Mouse (Mus musculus): ENCODE data around the gene Lat2. TPM values are rescaled to one million over a fixed set of nuclear protein-coding genes. Genes with fewer than 3 reads are reported as not detected.

Lat2 gene
- polyA plus RNA-seq, 1 experiment from 2014 or later = 3.6 TPM

GRCm38 (mm10) chr5:134552110-134552972 is 62.5 kb downstream of the Lat2 start, which contains the start of gene Clip2:
Gene Clip2 (minus strand): TSS chr5:134552434.
- WGBS = under 1% methylated on average over 49 of the region's 61 CpGs
- Histone ChIP-seq H3K4me2 (ENCODE audit: low read depth, low read length) (peak within 1 kb of the TSS; percentile 72), H3K9ac (replicated peaks; ENCODE audit: low read depth, low read length) (peak within 1 kb of the TSS; percentile 97), H3K27me3 (ENCODE audit: control insufficient read depth, insufficient read depth, low read length) (no peaks in the 10 kb centered on the region), H3K4me3 (ENCODE audit: low read depth, low read length) (peak within 1 kb of the TSS; percentile 89), H3K4me1 (ENCODE audit: control insufficient read depth, insufficient read depth, low read length) (peaks cover 33% of the 10 kb centered on the region), H3K36me3 (ENCODE audit: control insufficient read depth, insufficient read depth, low read length) (no peaks in the 10 kb centered on the region), H3K9me3 (ENCODE audit: control insufficient read depth, low read length) (no peaks in the 10 kb centered on the region), H3K27ac (ENCODE audit: low read depth, low read length) (peak within 1 kb of the TSS; percentile 99)
- peak; percentile 94 for ATAC-seq (ENCODE audit: low read depth)

- peak overlapping the region; percentile 89 for H3K4me3 ChIP-seq (ENCODE audit: low read depth, low read length)
- 1% methylated on average over 50 of the region's 52 CpGs for WGBS
- no peaks in the 10 kb centered on the region for H3K27me3 ChIP-seq (ENCODE audit: control insufficient read depth, insufficient read depth, low read length)
- peak; percentile 29 for ATAC-seq (ENCODE audit: low read depth)
- H3K9ac ChIP-seq (replicated peaks; ENCODE audit: low read depth, low read length) = peak overlapping the region; percentile 97
- H3K4me1 ChIP-seq (ENCODE audit: control insufficient read depth, insufficient read depth, low read length) = peaks cover 33% of the 10 kb centered on the region
- no peaks in the 10 kb centered on the region for H3K9me3 ChIP-seq (ENCODE audit: control insufficient read depth, low read length)
- no peaks in the 10 kb centered on the region for H3K36me3 ChIP-seq (ENCODE audit: control insufficient read depth, insufficient read depth, low read length)
- H3K4me2 ChIP-seq (ENCODE audit: low read depth, low read length) = peak overlapping the region; percentile 72
- H3K27ac ChIP-seq (ENCODE audit: low read depth, low read length) = peak overlapping the region; percentile 99
Observed at GRCm38 (mm10) chr5:134551233-134552109, 63.4 kb downstream of the Lat2 start.

- H3K27ac ChIP-seq (ENCODE audit: low read depth, low read length) = peak overlapping the region; percentile 99
- peak overlapping the region; percentile 72 for H3K4me2 ChIP-seq (ENCODE audit: low read depth, low read length)
- peak overlapping the region; percentile 89 for H3K4me3 ChIP-seq (ENCODE audit: low read depth, low read length)
- 7% methylated on average over 6 of the region's 6 CpGs for WGBS
- peaks cover 38% of the 10 kb centered on the region for H3K4me1 ChIP-seq (ENCODE audit: control insufficient read depth, insufficient read depth, low read length)
- peak overlapping the region; percentile 97 for H3K9ac ChIP-seq (replicated peaks; ENCODE audit: low read depth, low read length)
- no peaks in the 10 kb centered on the region for H3K27me3 ChIP-seq (ENCODE audit: control insufficient read depth, insufficient read depth, low read length)
- no peak; the same call in 1 of the 2 replicates for ATAC-seq (ENCODE audit: low read depth)
- H3K9me3 ChIP-seq (ENCODE audit: control insufficient read depth, low read length) = no peaks in the 10 kb centered on the region
- H3K36me3 ChIP-seq (ENCODE audit: control insufficient read depth, insufficient read depth, low read length) = no peaks in the 10 kb centered on the region
Observed at GRCm38 (mm10) chr5:134550836-134551232, 64.0 kb downstream of the Lat2 start.

Small RNA genes within 50 kb of the gene (microRNA-seq; reads per million reads assigned to microRNA genes)
- not detected for gene Mir7228

Other genes starting within 250 kb of the Lat2 start
- gene Gtf2ird1, start 158.3 kb downstream of the Lat2 start, polyA plus RNA-seq (2014; fragmentation: Nextera tagmentation; extraction: Ambion mirVana) = 60.3 and 63.4 TPM in 2 replicates
- gene Clip2, start 62.6 kb downstream of the Lat2 start, polyA plus RNA-seq (2014; fragmentation: Nextera tagmentation; extraction: Ambion mirVana) = 15.4 and 17.1 TPM in 2 replicates
- gene Syna, start 54.9 kb downstream of the Lat2 start, polyA plus RNA-seq (2014; fragmentation: Nextera tagmentation; extraction: Ambion mirVana) = 0.26 TPM in 1 of 2 replicates, not detected in the other
- 163 and 180 TPM in 2 replicates for gene Rfc2, start 33.7 kb downstream of the Lat2 start, polyA plus RNA-seq (2014; fragmentation: Nextera tagmentation; extraction: Ambion mirVana)
- 334 and 344 TPM in 2 replicates for gene Eif4h, start 24.5 kb upstream of the Lat2 start, polyA plus RNA-seq (2014; fragmentation: Nextera tagmentation; extraction: Ambion mirVana)
- gene Limk1, start 73.6 kb upstream of the Lat2 start, polyA plus RNA-seq (2014; fragmentation: Nextera tagmentation; extraction: Ambion mirVana) = 23.2 and 28.0 TPM in 2 replicates
- gene Eln, start 132.3 kb upstream of the Lat2 start, polyA plus RNA-seq (2014; fragmentation: Nextera tagmentation; extraction: Ambion mirVana) = 7.0 and 8.7 TPM in 2 replicates